Mouse (Mus musculus) thymus, postnatal 10 days (tissue): ENCODE results near the gene Cd68.

Experiments used
- DNase-seq, 2 experiments: peaks; one replicate each; pipeline ENCODE4 v3.0.0; 2021; ENCODE audit warnings: low spot score in 2 of 2

The Cd68 gene

DNA sequence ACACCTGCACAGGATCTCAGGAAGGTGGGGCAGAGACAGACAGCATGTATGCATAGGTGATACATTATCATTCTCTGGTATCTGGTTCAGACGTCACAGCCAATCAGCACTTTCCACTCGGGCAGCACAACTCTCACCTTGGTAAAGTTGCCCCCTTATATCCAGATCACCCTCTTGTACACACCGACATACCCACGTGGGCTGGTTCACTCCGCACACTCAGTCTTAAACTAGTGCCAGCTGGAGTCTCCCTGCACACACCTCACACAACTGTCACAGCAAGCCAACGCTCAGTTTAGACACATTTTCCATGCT, 29.1 kb upstream of the Cd68 start:
- DNase-seq = no peak

DNA sequence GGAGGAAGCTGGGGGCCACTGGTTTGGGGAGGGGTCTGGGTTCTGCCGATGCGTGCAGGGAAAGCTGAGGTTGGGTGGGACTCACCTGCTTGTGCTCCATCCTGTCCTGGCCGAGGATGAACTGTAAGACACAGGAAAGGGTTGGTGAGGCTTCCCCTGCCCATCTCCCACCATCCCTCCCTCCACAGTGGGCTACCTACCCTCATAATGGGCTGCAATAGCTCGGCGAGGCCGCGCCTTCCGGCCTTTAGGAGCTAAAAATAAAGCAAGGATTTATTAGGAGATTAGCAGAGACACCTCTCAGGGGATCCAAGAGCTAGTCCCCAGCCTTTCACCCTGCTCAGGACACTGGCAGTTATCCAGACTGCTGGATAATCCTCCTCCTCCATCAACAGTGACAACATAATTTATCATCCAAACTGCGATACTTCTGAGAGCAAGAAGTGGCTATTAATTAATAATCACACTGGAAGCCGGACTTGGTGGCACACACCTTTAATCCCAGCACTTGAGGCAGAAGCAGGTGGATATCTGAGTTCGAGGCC, 27.5 kb upstream of the Cd68 start:
- DNase-seq = no peak

DNA sequence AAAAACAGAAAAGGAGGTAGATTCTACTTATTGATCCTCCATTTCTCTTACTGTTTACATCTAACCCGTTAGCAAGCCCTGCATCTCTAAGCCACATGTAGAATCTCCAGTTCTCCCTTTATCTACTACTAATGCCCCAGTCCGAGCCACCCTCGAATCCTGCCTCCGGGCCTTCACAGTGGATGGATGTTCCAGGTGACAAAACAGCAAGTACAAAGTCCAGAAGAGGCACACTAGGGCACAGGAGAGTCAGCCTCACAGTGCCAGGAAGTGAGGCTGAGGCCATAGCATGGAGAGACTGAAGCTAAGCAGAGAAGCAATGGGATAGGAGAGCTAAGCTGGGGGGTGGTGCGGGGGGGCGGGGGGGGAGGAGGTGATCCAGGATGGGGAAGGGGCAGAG, 26.9 kb upstream of the Cd68 start:
- no peak for DNase-seq

DNA sequence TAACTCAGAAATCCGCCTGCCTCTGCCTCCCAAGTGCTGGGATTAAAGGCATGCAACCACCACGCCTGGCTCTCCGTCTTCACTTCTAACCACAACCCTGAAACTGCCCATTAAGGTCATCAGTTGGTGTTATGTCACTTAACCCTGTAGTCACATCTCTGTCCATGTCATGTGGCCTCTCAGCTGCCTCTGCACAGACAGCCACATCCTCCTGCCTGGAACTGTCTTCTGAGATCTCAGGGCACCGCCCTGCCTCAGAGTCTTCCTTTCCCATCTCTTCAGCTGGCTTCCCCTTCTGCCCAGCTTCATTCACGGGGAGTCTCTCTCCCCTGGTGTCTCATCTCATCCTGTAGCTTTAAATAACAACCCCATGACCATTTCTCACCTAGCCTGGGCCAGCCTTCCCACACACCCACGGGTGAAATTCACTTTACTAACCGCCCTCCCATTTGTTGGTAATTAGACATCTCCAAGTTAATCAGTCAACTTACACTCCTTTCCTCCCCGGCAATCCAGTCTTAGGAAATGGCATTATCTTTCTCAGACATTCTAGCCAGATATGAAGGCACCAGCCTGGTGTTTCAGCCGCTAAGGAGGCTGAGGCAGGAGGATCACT, 26.4 kb upstream of the Cd68 start:
- DNase-seq = no peak

DNA sequence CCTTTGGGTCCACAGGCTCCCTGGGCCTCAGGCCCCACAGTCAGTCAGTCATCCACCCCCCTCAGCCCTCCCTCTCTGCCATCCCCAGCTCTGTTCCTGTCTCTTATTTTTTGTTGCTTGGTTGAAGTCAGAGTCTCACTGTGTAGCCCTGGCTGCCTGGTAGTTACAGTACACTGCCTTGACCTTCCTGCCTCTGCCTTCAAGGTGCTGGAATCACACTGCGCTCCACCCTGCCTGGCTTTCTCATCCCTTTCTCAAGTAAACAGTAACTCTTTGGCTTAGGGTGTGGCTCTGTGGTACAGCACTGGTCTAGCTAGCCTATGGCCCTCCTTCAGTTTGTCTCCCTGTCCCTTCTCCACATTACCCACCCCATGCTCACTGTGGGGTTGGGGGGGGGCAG, 23.9 kb upstream of the Cd68 start:
- DNase-seq = no peak

DNA sequence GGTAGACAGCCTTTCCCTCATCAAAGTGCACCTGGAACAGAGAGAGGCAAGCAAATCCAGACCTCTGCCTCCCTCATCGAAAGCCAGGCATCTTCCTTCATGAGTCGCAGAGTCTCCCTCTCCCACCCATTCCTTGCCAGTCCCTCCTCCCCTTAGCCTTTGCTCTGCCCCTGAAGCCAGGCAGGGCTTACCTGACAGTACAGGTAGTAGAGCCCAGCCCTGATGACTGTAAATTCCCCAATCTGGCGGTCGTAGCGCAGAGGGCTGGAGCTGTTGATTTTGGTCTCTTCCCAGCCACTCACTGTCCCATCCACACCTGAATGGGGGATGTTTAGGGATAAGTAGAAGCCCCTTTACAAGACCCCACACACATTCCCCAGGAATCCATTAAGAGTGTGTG, 21.1 kb upstream of the Cd68 start:
- DNase-seq = no peak

DNA sequence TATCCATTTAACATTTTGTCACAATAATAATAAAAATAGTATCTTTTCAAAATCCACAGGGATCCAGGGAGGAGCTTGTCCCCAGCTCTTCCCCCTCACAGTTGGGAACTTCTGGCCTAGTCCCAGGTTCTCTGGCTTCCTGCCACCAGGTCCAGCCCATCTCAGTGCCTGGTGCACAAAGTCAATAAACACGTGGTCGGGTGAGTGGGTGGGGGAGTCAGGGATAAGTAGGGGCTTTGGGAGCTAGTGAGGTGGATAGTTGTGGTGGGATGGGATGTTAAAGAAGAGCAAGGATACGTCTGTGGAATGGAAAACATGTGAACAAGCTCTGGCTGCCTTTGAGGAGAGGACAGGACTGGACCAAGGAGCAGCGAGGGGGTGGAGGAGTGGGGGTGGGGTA, 20.4 kb upstream of the Cd68 start:
- DNase-seq = no peak

DNA sequence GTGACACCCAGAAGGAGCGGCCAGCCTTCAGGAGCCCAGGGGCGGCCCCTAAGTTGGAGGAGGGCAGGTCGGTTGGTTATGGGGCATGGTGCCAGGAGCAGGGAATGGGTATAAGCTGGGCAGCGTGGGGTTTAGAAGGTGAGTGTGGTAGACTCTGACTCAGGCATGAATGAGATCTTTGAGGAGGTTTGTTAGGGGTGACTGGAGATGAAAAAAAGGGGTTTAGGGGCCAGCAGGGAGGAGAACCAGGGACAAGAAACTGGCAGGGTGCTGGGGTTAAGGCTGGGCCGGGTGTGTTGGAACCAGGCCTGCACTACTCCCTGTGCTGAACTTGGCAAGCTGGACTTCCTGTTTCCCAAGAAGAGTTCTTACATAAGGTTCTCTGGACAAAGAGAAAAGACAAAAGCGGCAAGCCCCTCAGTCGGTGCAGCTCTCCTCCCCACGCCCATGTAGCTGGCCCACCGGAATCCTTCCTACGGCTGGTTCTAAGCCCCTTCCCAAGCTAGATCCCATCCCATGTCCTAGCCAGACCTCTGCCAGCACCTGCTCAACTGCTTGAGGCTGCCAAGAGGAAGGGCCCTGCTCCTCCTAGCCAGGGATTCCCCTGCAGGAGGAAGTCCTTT, 19.7 kb upstream of the Cd68 start, which contains the start of gene Tnfsf13:
Tnfsf13 (minus strand) TSS at position 259 of the 623 bp plus-strand sequence.
- no peak for DNase-seq

DNA sequence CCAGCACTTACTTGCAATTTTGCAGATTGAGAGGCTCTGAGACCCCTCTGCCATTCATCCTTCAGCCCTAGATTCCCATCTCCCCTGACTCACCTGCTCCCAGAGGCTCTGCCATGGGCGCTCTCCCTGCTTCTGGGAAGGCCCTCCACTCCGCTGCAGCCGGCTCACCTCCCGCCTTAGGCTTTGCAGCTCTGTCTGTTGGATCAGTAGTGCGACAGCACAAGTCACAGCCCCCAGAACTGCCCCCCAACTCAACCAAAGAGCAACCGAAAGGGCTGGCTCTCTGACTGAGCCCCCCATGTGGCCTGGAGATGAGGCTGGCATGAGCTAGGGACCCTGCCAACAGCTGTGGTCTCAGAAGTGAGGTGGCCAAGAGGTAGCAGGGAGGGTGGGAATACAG, 19.0 kb upstream of the Cd68 start:
- DNase-seq = no peak

DNA sequence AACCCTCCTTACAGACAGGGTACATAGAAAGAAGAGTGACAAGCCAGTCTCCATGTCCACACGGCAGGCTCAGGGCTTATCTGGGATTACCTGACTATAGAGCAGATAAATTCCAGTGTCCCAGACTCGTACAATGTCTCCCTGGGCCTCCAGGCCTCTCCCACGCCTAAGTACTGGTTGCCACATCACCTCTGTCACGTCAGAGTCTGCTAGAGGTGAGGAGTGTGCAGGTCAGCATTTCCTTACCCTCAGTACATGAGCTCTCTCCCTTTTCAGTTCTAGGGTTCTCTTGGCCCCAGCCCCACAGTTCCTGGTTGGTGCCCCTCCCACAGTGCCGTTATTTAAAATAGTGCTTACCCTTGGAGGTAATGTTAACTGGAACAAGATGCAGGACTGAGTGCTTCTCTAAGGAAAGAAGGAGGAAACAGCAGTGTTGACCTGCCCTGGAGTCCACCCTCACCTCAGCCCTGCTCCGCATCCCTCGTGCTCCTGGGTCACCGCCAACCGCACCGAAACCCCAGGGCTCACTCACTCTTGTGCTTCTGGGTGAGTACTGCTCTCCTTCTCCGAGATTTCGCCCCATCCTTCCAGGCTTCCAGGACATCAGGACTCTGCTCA, 18.3 kb upstream of the Cd68 start:
- DNase-seq = no peak

DNA sequence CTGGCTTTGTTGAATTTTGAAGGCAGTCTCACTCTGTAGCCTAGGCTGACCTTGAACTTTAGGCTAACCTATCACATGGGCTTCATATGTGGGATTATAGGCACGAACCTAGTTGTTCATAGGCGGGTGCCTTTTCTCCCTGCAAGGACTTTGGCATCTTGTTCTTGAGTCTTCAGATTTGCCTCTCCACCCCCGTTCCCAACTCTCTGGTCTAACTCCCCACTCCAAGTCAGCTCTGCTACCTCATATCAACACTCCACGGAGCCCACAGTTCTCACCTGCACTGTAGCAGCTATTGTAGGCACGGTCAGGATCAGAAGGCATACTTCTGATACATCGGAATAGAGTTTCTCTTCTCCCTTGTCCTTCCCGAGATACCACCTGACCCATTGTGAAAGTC, 17.6 kb upstream of the Cd68 start:
- DNase-seq = no peak

DNA sequence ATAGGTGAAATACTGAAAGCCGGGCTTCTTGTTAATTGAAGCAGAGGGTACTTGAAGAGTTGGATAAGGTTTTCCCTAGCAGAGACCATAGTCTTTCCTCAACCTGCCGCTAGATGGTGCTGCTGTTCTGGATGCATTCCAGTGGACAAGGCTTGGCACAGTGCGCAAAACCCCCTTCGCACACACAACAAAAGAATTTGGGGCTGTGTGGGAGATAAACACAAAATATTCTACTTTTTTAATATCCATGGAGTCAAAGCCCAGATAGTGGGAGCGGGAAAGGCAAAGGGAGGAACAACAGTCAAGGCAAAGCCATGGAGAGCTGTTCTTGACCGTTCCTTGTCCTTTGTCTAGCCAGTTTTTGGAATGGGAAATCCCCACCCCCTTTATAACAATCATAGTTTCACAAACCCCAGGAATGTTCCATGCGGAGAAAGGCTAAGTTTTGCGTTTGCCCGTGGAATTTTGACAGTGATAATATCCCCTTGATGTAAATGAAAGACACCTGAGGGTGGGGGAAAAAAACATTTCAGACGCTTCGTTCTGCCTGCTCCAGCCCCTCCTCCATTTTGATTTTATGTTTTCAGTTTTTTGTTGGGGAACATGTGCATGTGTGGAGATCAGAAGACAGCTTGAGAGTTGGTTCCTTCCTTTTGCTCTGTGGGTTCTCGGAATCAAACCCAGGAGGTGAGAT, 17.0 kb upstream of the Cd68 start:
- peak; percentile 75 to 90 for DNase-seq

DNA sequence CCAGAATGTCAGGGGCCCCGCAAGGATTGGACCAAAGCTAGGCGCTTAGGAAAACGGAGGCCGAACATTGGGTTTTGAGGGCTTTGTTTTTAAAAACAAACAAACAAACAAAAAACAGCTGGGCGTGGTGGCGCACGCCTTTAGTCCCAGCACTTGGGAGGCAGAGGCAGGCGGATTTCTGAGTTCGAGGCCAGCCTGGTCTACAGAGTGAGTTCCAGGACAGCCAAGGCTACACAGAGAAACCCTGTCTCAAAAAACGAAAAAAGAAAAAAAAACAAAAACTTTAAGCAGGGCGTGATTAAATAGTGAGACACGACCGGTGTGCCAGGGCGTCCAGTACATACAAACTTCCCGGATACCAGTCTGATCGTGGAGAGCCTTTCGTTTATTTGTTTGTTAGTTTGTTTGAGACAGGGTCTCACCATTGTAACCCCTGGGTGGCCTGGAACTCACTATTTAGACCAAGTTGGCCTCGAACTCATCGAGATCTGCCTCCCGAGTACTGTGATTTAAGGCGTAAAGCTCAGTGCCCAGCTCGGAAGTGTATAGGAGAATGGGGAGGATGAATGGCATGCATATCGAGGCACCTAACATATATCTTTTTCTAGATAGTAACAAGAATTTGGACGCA, 16.4 kb upstream of the Cd68 start:
- DNase-seq = no peak

DNA sequence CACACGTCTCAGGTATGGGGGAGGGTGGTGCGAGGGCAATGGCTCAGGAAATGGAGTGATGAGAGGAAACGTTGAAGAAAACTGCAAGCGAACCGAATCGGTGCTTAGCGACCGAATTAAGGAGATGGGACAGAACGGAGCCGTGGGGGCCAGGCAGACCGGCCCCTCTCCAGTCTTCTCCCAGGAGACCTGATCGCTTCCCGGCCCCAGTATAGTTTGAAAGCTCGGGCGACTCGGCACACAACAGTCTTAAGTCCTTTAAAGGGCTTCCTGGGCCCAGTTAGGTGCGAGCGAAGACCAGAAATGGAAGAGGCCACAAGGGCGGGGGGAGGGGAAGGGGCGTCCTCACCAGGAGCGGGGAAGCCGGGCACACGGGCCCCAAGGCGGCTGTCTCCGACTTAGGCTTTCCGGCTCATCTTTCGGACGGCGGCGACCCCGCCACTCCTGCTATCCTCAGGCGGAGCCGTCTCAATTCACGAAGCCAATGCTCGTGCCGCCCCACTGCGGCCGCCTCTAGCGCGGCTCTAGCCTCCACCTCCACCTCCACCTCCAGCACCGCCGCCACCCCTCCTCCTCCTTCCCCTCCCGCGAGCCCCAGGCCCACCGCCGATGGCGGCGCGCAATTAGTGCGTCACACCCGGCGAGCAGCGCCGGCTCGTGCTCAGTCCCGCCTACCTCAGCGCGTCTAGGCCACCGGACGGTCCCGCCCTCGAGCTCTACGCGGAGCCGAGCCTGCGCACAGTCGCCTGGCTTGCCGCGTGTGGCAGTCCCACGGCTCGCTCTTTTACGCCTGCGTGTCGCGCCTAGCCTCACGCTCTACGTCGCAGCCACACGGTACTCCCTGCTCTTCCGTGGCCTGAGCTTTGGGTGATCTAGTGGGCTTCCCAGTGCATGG, 15.6 kb upstream of the Cd68 start, which contains the start of gene Senp3:
Senp3 (minus strand) TSS at position 771 of the 895 bp plus-strand sequence.
- DNase-seq = peak; percentile 95

DNA sequence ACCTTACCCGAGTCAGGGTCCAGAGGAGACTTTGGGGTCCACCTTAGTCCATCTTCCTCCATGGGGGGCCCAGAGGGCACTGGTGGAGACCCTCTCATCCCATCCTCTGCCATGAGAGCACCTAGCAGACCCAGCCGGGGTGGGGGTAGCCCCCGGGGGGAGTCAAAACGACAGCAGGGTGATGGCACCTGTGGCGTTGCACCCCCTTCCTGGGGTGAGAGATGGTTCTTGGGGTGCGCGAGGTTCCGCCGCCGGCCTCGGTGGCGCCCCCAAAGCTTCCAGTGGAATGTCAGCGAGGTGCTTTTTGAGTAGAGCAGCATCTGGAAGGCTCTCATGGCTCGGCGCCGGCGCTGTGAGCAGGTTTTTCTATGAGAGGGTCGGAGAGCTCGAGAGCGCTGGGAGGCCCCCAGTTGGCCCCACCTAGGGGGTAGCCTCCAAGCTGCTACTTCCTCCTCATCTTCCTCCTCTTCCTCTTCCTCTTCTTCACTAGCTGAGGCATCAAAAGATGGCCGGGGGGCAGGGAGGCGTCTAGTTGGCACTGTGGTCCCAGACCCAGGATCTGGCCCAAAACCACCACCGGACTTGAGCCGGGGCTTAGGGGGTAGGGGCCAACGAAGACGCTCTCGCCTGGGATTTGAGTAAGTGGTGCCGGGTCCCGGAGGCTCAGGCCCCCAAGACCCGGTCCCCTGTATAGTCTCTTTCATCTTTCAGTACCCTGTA, 14.3 kb upstream of the Cd68 start:
- DNase-seq = no peak

DNA sequence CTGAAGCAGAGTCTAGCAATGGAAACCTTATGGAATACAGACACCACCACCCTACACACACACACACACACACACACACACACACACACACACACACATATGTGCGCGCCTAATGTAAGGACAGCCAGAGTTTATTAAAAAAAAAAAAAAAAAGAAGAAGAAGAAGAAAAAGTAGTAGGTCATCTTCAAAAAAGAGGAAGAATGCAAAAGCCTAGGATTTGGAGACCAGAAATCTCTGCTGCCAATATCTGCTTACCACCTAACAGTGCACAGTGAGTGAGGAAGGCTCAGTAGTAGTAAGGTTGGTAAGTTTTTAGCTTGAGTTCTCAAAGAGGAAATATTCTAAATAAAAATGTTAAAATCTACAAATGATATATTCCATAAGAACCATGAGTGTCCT, 13.2 kb upstream of the Cd68 start:
- no peak for DNase-seq

DNA sequence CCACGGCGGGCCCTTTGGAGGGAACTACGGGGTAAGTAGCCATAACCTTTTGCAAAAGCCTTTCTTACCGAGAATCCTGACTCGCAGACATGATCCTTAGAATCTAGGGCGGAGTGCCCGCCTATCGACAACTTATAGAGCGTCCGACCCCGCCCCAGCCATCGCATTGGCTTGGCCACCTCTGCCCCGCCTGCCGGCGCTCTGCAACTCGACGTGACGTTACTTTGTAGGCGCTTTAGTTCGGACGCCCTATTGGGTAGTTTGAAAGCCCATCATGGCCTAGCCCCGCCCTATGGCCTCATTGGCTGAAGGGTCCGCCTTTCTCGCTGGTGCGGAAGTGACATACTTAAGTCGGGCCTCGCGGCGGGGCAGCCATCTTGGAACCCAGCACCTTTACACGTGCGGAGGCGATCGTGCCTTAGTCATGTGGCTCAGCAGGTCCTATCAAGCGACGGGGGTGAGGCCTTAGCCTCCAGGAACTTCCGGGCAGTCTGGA, 6.3 kb upstream of the Cd68 start, which contains the start of gene Eif4a1:
Eif4a1 (minus strand) TSS at position 213 of the 496 bp plus-strand sequence.
- DNase-seq = peak; percentile 98 to 100

DNA sequence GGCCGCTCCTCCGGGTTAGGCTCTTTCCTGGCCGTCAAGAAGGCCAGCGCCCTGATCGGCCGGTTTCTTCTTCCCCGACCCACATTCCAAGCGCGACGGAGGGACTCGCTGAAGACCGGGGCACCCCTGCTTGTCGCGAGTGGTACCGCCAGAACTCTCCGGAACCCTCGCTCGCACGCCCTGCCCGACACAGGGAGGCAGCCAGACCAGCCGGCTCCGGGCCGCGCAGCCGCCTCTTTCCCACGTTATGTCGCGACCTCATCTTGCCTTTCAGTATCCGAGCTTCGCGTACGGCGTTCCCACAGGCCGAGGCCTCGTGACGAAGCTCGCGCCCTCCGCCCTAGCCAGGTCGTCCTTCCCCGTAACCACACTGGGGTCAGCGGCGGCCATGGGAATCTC, 5.8 kb upstream of the Cd68 start:
- DNase-seq = no peak

DNA sequence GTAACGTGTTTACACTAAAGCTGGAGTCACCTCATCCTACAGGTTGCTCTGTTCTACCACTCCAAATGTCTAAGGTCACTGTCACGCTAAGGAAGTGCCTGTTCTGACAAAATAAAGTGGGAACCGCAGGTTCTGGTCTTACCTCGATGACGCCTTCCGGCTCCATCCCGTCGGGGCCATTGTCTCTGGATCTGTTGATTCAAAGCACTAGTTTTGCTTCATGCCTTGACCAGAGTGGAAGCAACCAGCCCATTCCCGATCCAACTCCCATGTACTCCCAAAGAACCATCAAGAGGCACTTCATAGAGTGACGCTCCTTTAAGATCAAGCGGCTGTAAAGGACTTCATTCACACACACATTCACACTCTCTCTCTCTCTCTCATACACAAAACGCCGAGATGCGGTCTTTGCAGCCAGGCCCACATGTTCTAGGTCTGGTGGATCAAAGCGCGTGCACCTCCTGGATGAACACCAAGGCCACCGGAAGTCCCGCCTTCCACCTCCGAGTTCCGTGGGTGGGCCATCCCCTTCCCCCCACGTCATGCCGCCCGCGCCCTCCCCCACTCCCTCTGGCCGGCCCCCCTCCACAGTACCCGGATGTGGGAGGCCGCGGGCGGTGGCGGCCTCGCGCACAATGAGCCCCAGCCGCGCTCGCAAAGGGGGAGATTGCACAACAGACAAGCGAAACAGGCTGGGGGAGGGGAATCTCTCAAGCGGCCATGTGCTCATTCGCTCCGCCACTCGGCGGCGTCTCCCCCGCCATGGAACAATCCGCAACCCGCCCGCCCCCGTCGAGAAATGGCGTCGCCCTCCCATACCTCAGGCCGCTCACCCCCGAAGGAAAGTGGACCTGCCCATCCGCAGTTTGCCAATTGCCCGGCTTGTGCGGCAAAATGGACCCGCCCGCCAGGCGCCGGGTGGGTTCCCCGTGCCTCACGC, 5.1 kb upstream of the Cd68 start:
- DNase-seq = peak; percentile 95 to 99
